Mouse (Mus musculus) G1E (cell line): ENCODE results near the gene Mctp1.

Experiments
- CTCF ChIP-seq: IDR thresholded peaks from 2 replicates; pipeline ENCODE4 v1.5.1; 2012; ENCODE audit warnings: low read depth, low read length, inconsistent platforms, mixed read lengths
- GATA1 ChIP-seq: IDR thresholded peaks from 2 replicates; pipeline ENCODE4 v1.6.1; 2012; ENCODE audit warnings: borderline replicate concordance, low read length, inconsistent platforms, mixed read lengths
- POLR2AphosphoS5 ChIP-seq: IDR thresholded peaks from 2 replicates; pipeline ENCODE4 v1.6.1; 2012; ENCODE audit warnings: low read depth, low read length, inconsistent platforms; ENCODE audit not compliant: insufficient replicate concordance
- TAL1 ChIP-seq: conservative IDR thresholded peaks from 2 replicates; pipeline ENCODE4 v1.6.1; 2012; ENCODE audit warnings: low read depth, low read length, inconsistent platforms, mixed read lengths

DNA sequence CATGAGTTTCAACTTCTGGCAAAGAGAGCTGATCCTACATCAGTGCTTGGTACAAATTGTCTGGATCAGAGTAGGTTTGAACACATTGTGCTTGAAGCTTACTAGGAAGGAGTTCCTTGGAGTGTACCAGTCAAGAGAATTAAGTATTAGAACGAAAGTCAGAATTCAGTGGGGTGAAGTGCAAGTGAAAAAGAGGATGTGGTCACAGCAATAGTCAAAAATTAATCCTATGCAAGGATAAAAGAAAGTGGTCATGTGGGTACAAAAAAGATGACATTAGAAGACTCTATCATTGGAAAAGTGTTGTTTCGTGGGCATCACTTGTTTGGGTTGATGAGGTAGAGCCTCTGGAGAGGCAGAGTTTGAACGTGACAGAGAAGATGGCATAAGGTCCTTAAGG lies 8.8 kb downstream of the Mctp1 start:
- no peak for TF ChIP-seq CTCF
- no peak for TF ChIP-seq GATA1
- TF ChIP-seq POLR2AphosphoS5: no peak
- no peak for TF ChIP-seq TAL1
